Mouse (Mus musculus) testis, adult 2 months (tissue): ENCODE data around the gene Tgfbi.

Experiments
- CTCF ChIP-seq: fragments of 200-500 bp; IDR thresholded peaks from 2 replicates; pipeline ENCODE4 v1.5.1; 2012; ENCODE audit warnings: low read depth, mild to moderate bottlenecking, inconsistent platforms, low read length, moderate library complexity; ENCODE audit not compliant: control insufficient read depth, insufficient read depth, insufficient replicate concordance
- POLR2A ChIP-seq: fragments of 200-500 bp; IDR thresholded peaks from 2 replicates; pipeline ENCODE4 v1.6.1; 2012; ENCODE audit warnings: low read depth, mild to moderate bottlenecking, inconsistent platforms, low read length, moderate library complexity; ENCODE audit not compliant: control insufficient read depth

DNA sequence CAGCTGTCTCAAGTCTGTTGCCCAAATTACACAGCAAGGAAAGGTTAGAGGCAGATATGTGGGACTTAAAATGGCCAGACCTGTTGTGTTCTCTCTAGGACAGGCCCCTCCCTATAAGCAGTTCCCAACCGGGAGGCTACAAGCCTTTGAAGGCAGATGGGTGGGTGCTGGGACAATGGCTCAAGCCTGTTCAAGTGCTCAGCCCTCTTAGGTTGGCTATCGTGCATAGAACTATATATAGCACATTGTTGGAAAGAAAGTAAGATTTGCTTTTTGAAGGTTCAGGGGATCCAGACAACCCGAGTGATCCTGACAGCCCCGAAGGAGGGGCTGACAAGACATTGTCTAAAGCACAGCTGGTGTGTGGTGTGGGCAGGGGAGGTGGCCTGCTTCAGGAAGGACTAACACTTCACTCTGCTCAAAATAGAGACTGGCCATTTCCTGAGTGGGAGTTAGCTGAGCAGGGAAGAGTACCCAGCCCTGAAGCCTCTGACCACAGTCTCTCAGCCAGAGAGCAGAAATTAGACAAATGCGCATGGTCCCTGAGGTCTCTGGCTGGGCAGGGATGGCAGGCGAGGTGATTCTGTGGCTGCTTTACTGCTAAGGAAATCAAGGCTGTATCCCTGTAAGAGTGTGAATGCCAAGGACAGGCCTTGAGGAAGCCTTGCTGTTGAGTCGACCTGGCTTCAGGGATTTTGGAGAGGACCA lies 52.7 kb downstream of the Tgfbi start:
- no peak for TF ChIP-seq CTCF
- TF ChIP-seq POLR2A: no peak
